Mouse (Mus musculus): ENCODE data around the gene Psd.
A peak's percentile ranks its signal among the peaks of the same experiment; 100 is the strongest.

Gene Psd

GRCm38 (mm10) chr19:46305432-46306267 lies 21.3 kb downstream of the Psd start:
- peak; percentile 81 for DNase-seq (ENCODE audit: low spot score)

- no peak for DNase-seq (ENCODE audit: low spot score)
Measured at GRCm38 (mm10) chr19:46304908-46305333, 22.0 kb downstream of the Psd start.

- peak; percentile 87 for DNase-seq (ENCODE audit: low spot score)
Measured at GRCm38 (mm10) chr19:46304216-46304841, 22.6 kb downstream of the Psd start, which contains the start of gene Nfkb2. Nfkb2 (plus strand) TSS chr19:46304320.

- no peak for DNase-seq (ENCODE audit: low spot score)
Measured at GRCm38 (mm10) chr19:46303251-46304215, 23.4 kb downstream of the Psd start.

- DNase-seq (ENCODE audit: low spot score), result no peak
Measured at GRCm38 (mm10) chr19:46302551-46302950, 24.4 kb downstream of the Psd start.

- DNase-seq (ENCODE audit: low spot score), result no peak
Measured at GRCm38 (mm10) chr19:46300294-46301045, 26.5 kb downstream of the Psd start.

- DNase-seq (ENCODE audit: low spot score), result no peak
Measured at GRCm38 (mm10) chr19:46296938-46297337, 30.0 kb downstream of the Psd start.

- no peak for DNase-seq (ENCODE audit: low spot score)
Measured at GRCm38 (mm10) chr19:46290535-46291105, 36.3 kb downstream of the Psd start.

GRCm38 (mm10) chr19:46287566-46287965 lies 39.4 kb downstream of the Psd start:
- no peak for DNase-seq (ENCODE audit: low spot score)

- no peak for DNase-seq (ENCODE audit: low spot score)
Measured at GRCm38 (mm10) chr19:46286926-46287325, 40.0 kb downstream of the Psd start.

GRCm38 (mm10) chr19:46286047-46286446 lies 40.9 kb downstream of the Psd start:
- DNase-seq (ENCODE audit: low spot score), result no peak

- DNase-seq (ENCODE audit: low spot score), result no peak
Measured at GRCm38 (mm10) chr19:46285631-46286030, 41.3 kb downstream of the Psd start.

GRCm38 (mm10) chr19:46284686-46285085 lies 42.3 kb downstream of the Psd start:
- DNase-seq (ENCODE audit: low spot score), result no peak

- no peak for DNase-seq (ENCODE audit: low spot score)
Measured at GRCm38 (mm10) chr19:46282081-46282849, 44.7 kb downstream of the Psd start.

GRCm38 (mm10) chr19:46275307-46275706 lies 51.6 kb downstream of the Psd start:
- no peak for DNase-seq (ENCODE audit: low spot score)

- DNase-seq (ENCODE audit: low spot score), result no peak
Measured at GRCm38 (mm10) chr19:46264762-46265161, 62.2 kb downstream of the Psd start.
